Mouse (Mus musculus) small intestine, adult 2 months (tissue): ENCODE results near the gene Pdss2.

Experiments used
- CTCF ChIP-seq: fragments of 200-500 bp; IDR thresholded peaks from 2 replicates; pipeline ENCODE4 v1.5.1; 2012; ENCODE audit warnings: low read depth, mild to moderate bottlenecking, control low read depth, inconsistent platforms, low read length, moderate library complexity, mixed read lengths; ENCODE audit not compliant: insufficient replicate concordance, insufficient read length; ENCODE audit errors: extremely low read depth
- POLR2A ChIP-seq: fragments of 200-500 bp; IDR thresholded peaks from 2 replicates; pipeline ENCODE4 v1.6.1; 2012; ENCODE audit warnings: low read depth, mild to moderate bottlenecking, control low read depth, inconsistent platforms, low read length, moderate library complexity

GRCm38 (mm10) chr10:43395824-43396223 lies 174.5 kb downstream of the Pdss2 start:
- TF ChIP-seq POLR2A = no peak
- no peak for TF ChIP-seq CTCF
